Mouse (Mus musculus) CD4-positive, CD25-positive, alpha-beta regulatory T cell, adult 2 months (primary cell): ENCODE results near the gene Vmn2r86.
A peak's percentile ranks its signal among the peaks of the same experiment; 100 is the strongest.
"Not testable (repeated sequence)": the region's sequence is repeated elsewhere in the genome, so short reads cannot be mapped to it uniquely, and the experiment has no call there.

Experiments
- DNase-seq: peaks from one replicate; pipeline ENCODE4 v3.0.0-alpha.2; 2012; ENCODE audit warnings: low read depth, low spot score

Gene Vmn2r86

GRCm38 (mm10) chr10:130455950-130456349, at the start of gene Vmn2r86:
TSS of gene Vmn2r86 (minus strand) at chr10:130456050.
- not testable (repeated sequence) for DNase-seq

- no peak for DNase-seq
Observed at GRCm38 (mm10) chr10:130497296-130497695, 41.4 kb upstream of the Vmn2r86 start, which contains the start of gene Vmn2r87. TSS of gene Vmn2r87 (minus strand) at chr10:130497396.

GRCm38 (mm10) chr10:130470311-130470760, 14.5 kb upstream of the Vmn2r86 start:
- DNase-seq: peak; percentile 5

- no peak for DNase-seq
Observed at GRCm38 (mm10) chr10:130444776-130445175, 11.1 kb downstream of the Vmn2r86 start.

GRCm38 (mm10) chr10:130434185-130434898, 21.5 kb downstream of the Vmn2r86 start:
- DNase-seq: not testable (repeated sequence)

- DNase-seq: not testable (repeated sequence)
Observed at GRCm38 (mm10) chr10:130429603-130430002, 26.2 kb downstream of the Vmn2r86 start, which contains the start of gene Vmn2r85. TSS of gene Vmn2r85 (minus strand) at chr10:130429703.

GRCm38 (mm10) chr10:130422368-130422767, 33.5 kb downstream of the Vmn2r86 start:
- not testable (repeated sequence) for DNase-seq

- DNase-seq: no peak
Observed at GRCm38 (mm10) chr10:130420401-130420800, 35.4 kb downstream of the Vmn2r86 start.

GRCm38 (mm10) chr10:130419954-130420353, 35.9 kb downstream of the Vmn2r86 start:
- DNase-seq: not testable (repeated sequence)

GRCm38 (mm10) chr10:130416352-130416751, 39.5 kb downstream of the Vmn2r86 start:
- DNase-seq: not testable (repeated sequence)

- DNase-seq: not testable (repeated sequence)
Observed at GRCm38 (mm10) chr10:130412167-130412698, 43.6 kb downstream of the Vmn2r86 start.

GRCm38 (mm10) chr10:130394232-130394631, 61.6 kb downstream of the Vmn2r86 start, which contains the start of gene Vmn2r84:
TSS of gene Vmn2r84 (minus strand) at chr10:130394332.
- no peak for DNase-seq
